Mouse (Mus musculus): ENCODE data around the gene Nrxn3.

DNA sequence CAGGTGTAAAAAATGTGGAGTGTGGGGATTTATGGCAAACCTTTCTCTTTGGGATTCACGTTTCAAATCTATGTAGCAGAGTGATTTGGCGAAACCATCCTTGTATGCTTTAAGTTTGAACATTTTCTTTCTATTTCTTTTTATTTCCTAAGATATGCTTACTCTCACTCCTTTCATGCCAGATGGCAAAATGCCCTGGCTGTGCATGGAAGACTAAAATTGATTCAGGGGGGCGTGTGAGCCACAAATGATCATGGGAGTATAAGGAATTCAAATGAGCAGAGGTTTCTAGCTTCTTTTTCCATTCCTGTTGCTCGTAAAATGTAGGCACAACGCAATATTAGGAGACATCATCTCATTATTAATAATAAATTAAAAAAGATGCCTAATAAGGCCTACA is 1211.0 kb downstream of the Nrxn3 start:
- TF ChIP-seq POLR2A (IDR thresholded peaks at IDR 0.05; ENCODE audit: borderline replicate concordance, control insufficient read depth, low read depth, low read length) = no peak
- no peak for TF ChIP-seq CTCF (IDR thresholded peaks at IDR 0.05; ENCODE audit: control insufficient read depth, insufficient read depth, low read length)
